Mouse (Mus musculus) R1 (cell line): ENCODE data around the gene Kalrn.
"Not testable (repeated sequence)": the region's sequence is repeated elsewhere in the genome, so short reads cannot be mapped to it uniquely, and the experiment has no call there.

Experiments used
- DNase-seq: peaks from one replicate; pipeline ENCODE4 v3.0.0-alpha.2; 2018; ENCODE audit warnings: low read depth, low spot score

Kalrn gene

GRCm38 (mm10) chr16:34113150-34113549 is 460.2 kb downstream of the Kalrn start:
- DNase-seq: no peak

GRCm38 (mm10) chr16:34112490-34112889 is 460.8 kb downstream of the Kalrn start:
- peak; percentile 85 for DNase-seq

- DNase-seq: no peak
These were observed 462.3 kb downstream of the Kalrn start for GRCm38 (mm10) chr16:34110840-34111625.

GRCm38 (mm10) chr16:34104427-34104826 is 468.9 kb downstream of the Kalrn start:
- no peak for DNase-seq

GRCm38 (mm10) chr16:34102742-34103141 is 470.6 kb downstream of the Kalrn start:
- DNase-seq: no peak

- no peak for DNase-seq
These were observed 473.5 kb downstream of the Kalrn start for GRCm38 (mm10) chr16:34099795-34100194.

- peak; percentile 85 for DNase-seq
These were observed 477.7 kb downstream of the Kalrn start for GRCm38 (mm10) chr16:34095548-34096141.

- no peak for DNase-seq
These were observed 478.3 kb downstream of the Kalrn start for GRCm38 (mm10) chr16:34095093-34095465.

- DNase-seq: peak; percentile 74
These were observed 478.8 kb downstream of the Kalrn start for GRCm38 (mm10) chr16:34094446-34095092.

GRCm38 (mm10) chr16:34093734-34094445 is 479.4 kb downstream of the Kalrn start:
- no peak for DNase-seq

- no peak for DNase-seq
These were observed 483.7 kb downstream of the Kalrn start for GRCm38 (mm10) chr16:34089528-34090095.

- no peak for DNase-seq
These were observed 484.3 kb downstream of the Kalrn start for GRCm38 (mm10) chr16:34089022-34089421.

GRCm38 (mm10) chr16:34088331-34088730 is 485.0 kb downstream of the Kalrn start:
- DNase-seq: no peak

GRCm38 (mm10) chr16:34084135-34084920 is 489.0 kb downstream of the Kalrn start:
- no peak for DNase-seq

GRCm38 (mm10) chr16:34082494-34083469 is 490.6 kb downstream of the Kalrn start:
- peak; percentile 73 for DNase-seq

GRCm38 (mm10) chr16:34081683-34082438 is 491.5 kb downstream of the Kalrn start:
- peak; percentile 54 for DNase-seq

- DNase-seq: not testable (repeated sequence)
These were observed 492.0 kb downstream of the Kalrn start for GRCm38 (mm10) chr16:34081314-34081682.

GRCm38 (mm10) chr16:34080818-34081217 is 492.5 kb downstream of the Kalrn start:
- DNase-seq: no peak

- no peak for DNase-seq
These were observed 493.8 kb downstream of the Kalrn start for GRCm38 (mm10) chr16:34079511-34079910.
